Mouse (Mus musculus) hindbrain, postnatal 0 days (tissue): ENCODE results near the gene Sec22a. TPM values are rescaled to one million over a fixed set of nuclear protein-coding genes. Genes with fewer than 3 reads are reported as not detected.

Experiments used
- ATAC-seq: fragments of 200-750 bp; cut with Nextera tagmentation; 2 replicates; pipeline ENCODE4 v1.8.0; 2017; ENCODE audit warnings: mild to moderate bottlenecking, moderate TSS enrichment, moderate library complexity
- DNase-seq: peaks from one replicate; pipeline ENCODE4 v3.0.0-alpha.2; 2015; ENCODE audit warnings: low spot score
- H3K27ac ChIP-seq: fragments of 300-500 bp; sonication (generic); 2 replicates; pipeline ENCODE4 v1.5.1; 2014; ENCODE audit warnings: mild to moderate bottlenecking
- H3K27me3 ChIP-seq: fragments of 300-500 bp; sonication (generic); 2 replicates; pipeline ENCODE4 v1.6.1; 2014; ENCODE audit warnings: low read length, mixed read lengths; ENCODE audit not compliant: insufficient read depth
- H3K36me3 ChIP-seq: fragments of 300-500 bp; sonication (generic); 2 replicates; pipeline ENCODE4 v1.6.1; 2014; ENCODE audit warnings: low read length, mixed read lengths; ENCODE audit not compliant: insufficient read depth
- H3K4me1 ChIP-seq: fragments of 300-500 bp; sonication (generic); 2 replicates; pipeline ENCODE4 v1.6.1; 2014; ENCODE audit warnings: antibody characterized with exemption, low read length, mixed read lengths; ENCODE audit not compliant: insufficient read depth
- H3K4me2 ChIP-seq: fragments of 300-500 bp; sonication (generic); 2 replicates; pipeline ENCODE4 v1.6.1; 2014; ENCODE audit warnings: low read depth, mild to moderate bottlenecking, low read length, moderate library complexity, mixed read lengths
- H3K4me3 ChIP-seq: fragments of 300-500 bp; sonication (generic); 2 replicates; pipeline ENCODE4 v1.5.1; 2014; ENCODE audit warnings: low read length
- H3K9ac ChIP-seq: fragments of 300-500 bp; sonication (generic); replicated peaks from 2 replicates; pipeline ENCODE4 v1.6.1; 2014; ENCODE audit warnings: mild to moderate bottlenecking, low read length, moderate library complexity, mixed read lengths
- H3K9me3 ChIP-seq: fragments of 300-500 bp; sonication (generic); 2 replicates; pipeline ENCODE4 v1.6.1; 2016; ENCODE audit warnings: low read length, mixed read lengths
- CTCF ChIP-seq: IDR thresholded peaks from 2 replicates; pipeline ENCODE4 v1.5.1; 2016; ENCODE audit warnings: antibody characterized with exemption, control low read depth, low read depth
- WGBS: fragments of 180-500 bp; shearing (Covaris S2); extraction: QIAGEN DNeasy Blood & Tissue Kit; methylation state at CpG from one replicate; pipeline ENCODE4 v1.1.7; 2014; 5-methylcytosine and 5-hydroxymethylcytosine counted together
- polyA plus RNA-seq: library from polyadenylated mRNA; unstranded; fragments of >200 nt; fragmentation: Nextera tagmentation; extraction: Ambion mirVana; gene quantifications from 2 replicates; pipeline ENCODE4 v1.2.1, GENCODE M21; 2015
- total RNA-seq: library from RNA; depleted of rRNA; stranded (reverse); fragments of >200 nt; gene quantifications from 2 replicates; pipeline ENCODE4 v1.2.3, GENCODE M21; 2014; rRNA removed

Gene Sec22a
- total RNA-seq: 14.7 and 15.5 TPM in 2 replicates
- polyA plus RNA-seq: 41.4 and 42.7 TPM in 2 replicates

GRCm38 (mm10) chr16:35363150-35364062, at the start of gene Sec22a:
TSS of gene Sec22a (minus strand) at chr16:35363918.
- ATAC-seq (peak; percentile 100), DNase-seq (peak; percentile 99)
- no peaks in the 10 kb centered on the region for H3K27me3 ChIP-seq
- no peaks in the 10 kb centered on the region for H3K9me3 ChIP-seq
- under 1% methylated on average over 67 of the region's 67 CpGs for WGBS
- H3K4me1 ChIP-seq: no peaks in the 10 kb centered on the region; the same call in 1 of the 2 replicates
- H3K36me3 ChIP-seq: no peaks in the 10 kb centered on the region
- peak within 1 kb of the TSS; percentile 83 for H3K9ac ChIP-seq
- H3K4me2 ChIP-seq: peak within 1 kb of the TSS; percentile 93
- H3K27ac ChIP-seq: peak within 1 kb of the TSS; percentile 84
- no peak for TF ChIP-seq CTCF
- H3K4me3 ChIP-seq: peak within 1 kb of the TSS; percentile 93

GRCm38 (mm10) chr16:35406706-35407105, 43.0 kb upstream of the Sec22a start:
- no peak for DNase-seq
- H3K36me3 ChIP-seq: no peaks in the 10 kb centered on the region
- no peak overlapping the region for H3K4me2 ChIP-seq
- ATAC-seq: no peak
- H3K27me3 ChIP-seq: no peaks in the 10 kb centered on the region
- no peaks in the 10 kb centered on the region for H3K9me3 ChIP-seq
- no peak overlapping the region for H3K4me3 ChIP-seq
- 73% methylated on average over 4 of the region's 4 CpGs for WGBS
- no peak overlapping the region for H3K27ac ChIP-seq
- H3K9ac ChIP-seq: no peak overlapping the region
- no peaks in the 10 kb centered on the region for H3K4me1 ChIP-seq
- TF ChIP-seq CTCF: no peak

GRCm38 (mm10) chr16:35406166-35406565, 42.4 kb upstream of the Sec22a start:
- no peak for DNase-seq
- no peak overlapping the region for H3K4me3 ChIP-seq
- H3K27ac ChIP-seq: no peak overlapping the region
- H3K4me1 ChIP-seq: no peaks in the 10 kb centered on the region
- no peak for ATAC-seq
- H3K9me3 ChIP-seq: no peaks in the 10 kb centered on the region
- no peaks in the 10 kb centered on the region for H3K27me3 ChIP-seq
- H3K36me3 ChIP-seq: no peaks in the 10 kb centered on the region
- TF ChIP-seq CTCF: no peak
- no peak overlapping the region for H3K9ac ChIP-seq
- WGBS: 74% methylated on average over 4 of the region's 4 CpGs
- H3K4me2 ChIP-seq: no peak overlapping the region

GRCm38 (mm10) chr16:35405348-35406080, 41.8 kb upstream of the Sec22a start:
- H3K4me2 ChIP-seq: no peak overlapping the region
- DNase-seq: no peak
- H3K27ac ChIP-seq: no peak overlapping the region
- no peak overlapping the region for H3K9ac ChIP-seq
- H3K36me3 ChIP-seq: no peaks in the 10 kb centered on the region
- WGBS: 90% methylated on average over 14 of the region's 14 CpGs
- no peak overlapping the region for H3K4me3 ChIP-seq
- no peaks in the 10 kb centered on the region for H3K9me3 ChIP-seq
- no peak for ATAC-seq
- no peaks in the 10 kb centered on the region for H3K4me1 ChIP-seq
- no peaks in the 10 kb centered on the region for H3K27me3 ChIP-seq
- no peak for TF ChIP-seq CTCF

- 41% methylated on average over 5 of the region's 5 CpGs for WGBS
- H3K4me2 ChIP-seq: no peak overlapping the region
- no peak overlapping the region for H3K4me3 ChIP-seq
- no peaks in the 10 kb centered on the region for H3K27me3 ChIP-seq
- TF ChIP-seq CTCF: no peak
- DNase-seq: no peak
- no peaks in the 10 kb centered on the region for H3K9me3 ChIP-seq
- no peak for ATAC-seq
- no peaks in the 10 kb centered on the region for H3K36me3 ChIP-seq
- H3K9ac ChIP-seq: no peak overlapping the region
- no peaks in the 10 kb centered on the region for H3K4me1 ChIP-seq
- H3K27ac ChIP-seq: no peak overlapping the region
Measured at GRCm38 (mm10) chr16:35404864-35405263, 41.1 kb upstream of the Sec22a start.

- no peak overlapping the region for H3K4me2 ChIP-seq
- no peak overlapping the region for H3K27ac ChIP-seq
- no peak for DNase-seq
- H3K36me3 ChIP-seq: no peaks in the 10 kb centered on the region
- ATAC-seq: no peak
- H3K27me3 ChIP-seq: no peaks in the 10 kb centered on the region
- H3K9me3 ChIP-seq: no peaks in the 10 kb centered on the region
- no peak for TF ChIP-seq CTCF
- 92% methylated on average over 8 of the region's 8 CpGs for WGBS
- no peak overlapping the region for H3K9ac ChIP-seq
- no peaks in the 10 kb centered on the region for H3K4me1 ChIP-seq
- no peak overlapping the region for H3K4me3 ChIP-seq
Measured at GRCm38 (mm10) chr16:35403891-35404290, 40.2 kb upstream of the Sec22a start.
